Mouse (Mus musculus): Measurements from ENCODE around the gene Ino80. TPM values are rescaled to one million over a fixed set of nuclear protein-coding genes. Genes with fewer than 3 reads are reported as not detected.

The Ino80 gene
- polyA plus RNA-seq, 1 experiment from 2014 or later: 3.5 TPM

- Histone ChIP-seq H3K4me3 (peak overlapping the region; percentile 35), H3K9ac (peak overlapping the region; percentile 52), H3K9me3 (no peaks in the 10 kb centered on the region), H3K36me3 (no peaks in the 10 kb centered on the region), H3K4me2 (replicated peaks) (peak overlapping the region; percentile 71), H3K27ac (no peak overlapping the region), H3K4me1 (peaks cover 60% of the 10 kb centered on the region), H3K27me3 (replicated peaks) (peaks cover 98% of the 10 kb centered on the region)
- ATAC-seq (ENCODE audit: low FRiP score, low read depth): no peak
- under 1% methylated on average over 61 of the region's 61 CpGs for WGBS
Measured at GRCm38 (mm10) chr2:119326161-119327101, 151.1 kb downstream of the Ino80 start.

DNA sequence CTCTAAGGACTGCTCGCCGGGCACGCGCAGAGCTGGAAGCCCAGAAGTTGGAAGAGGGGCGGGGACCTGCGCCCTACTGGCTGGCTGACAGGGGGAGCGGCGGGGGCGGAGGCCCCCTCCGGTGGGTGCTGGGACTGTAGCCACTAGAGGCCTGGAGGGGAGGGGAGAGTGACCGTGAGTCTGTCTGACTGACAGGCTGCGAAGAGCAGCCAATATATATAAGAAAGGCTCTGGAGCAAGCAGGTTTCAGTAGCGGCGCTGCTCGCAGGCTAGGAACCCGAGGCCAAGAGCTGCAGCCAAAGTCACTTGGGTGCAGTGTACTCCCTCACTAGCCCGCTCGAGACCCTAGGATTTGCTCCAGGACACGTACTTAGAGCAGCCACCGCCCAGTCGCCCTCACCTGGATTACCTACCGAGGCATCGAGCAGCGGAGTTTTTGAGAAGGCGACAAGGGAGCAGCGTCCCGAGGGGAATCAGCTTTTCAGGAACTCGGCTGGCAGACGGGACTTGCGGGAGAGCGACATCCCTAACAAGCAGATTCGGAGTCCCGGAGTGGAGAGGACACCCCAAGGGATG lies 151.8 kb downstream of the Ino80 start, which contains the start of gene Dll4:
Dll4 (plus strand) TSS at position 217 of the 576 bp plus-strand sequence.
- Histone ChIP-seq H3K36me3 (no peaks in the 10 kb centered on the region), H3K4me1 (peaks cover 64% of the 10 kb centered on the region), H3K4me2 (replicated peaks) (peak within 1 kb of the TSS; percentile 71), H3K9ac (peak within 1 kb of the TSS; percentile 52), H3K9me3 (no peaks in the 10 kb centered on the region), H3K27ac (no peak within 1 kb of the TSS), H3K4me3 (peak within 1 kb of the TSS; percentile 35), H3K27me3 (replicated peaks) (peaks cover 98% of the 10 kb centered on the region)
- under 1% methylated on average over 33 of the region's 33 CpGs for WGBS
- ATAC-seq (ENCODE audit: low FRiP score, low read depth): no peak

GRCm38 (mm10) chr2:119324576-119325318 lies 152.7 kb downstream of the Ino80 start:
- H3K4me2 ChIP-seq (replicated peaks): peak overlapping the region; percentile 71
- under 1% methylated on average over 32 of the region's 32 CpGs for WGBS
- H3K4me3 ChIP-seq: peak overlapping the region; percentile 35; the same call in 1 of the 2 replicates
- peaks cover 63% of the 10 kb centered on the region for H3K4me1 ChIP-seq
- no peak for ATAC-seq (ENCODE audit: low FRiP score, low read depth)
- H3K36me3 ChIP-seq: no peaks in the 10 kb centered on the region
- H3K27ac ChIP-seq: no peak overlapping the region
- H3K27me3 ChIP-seq (replicated peaks): peaks cover 98% of the 10 kb centered on the region
- no peak overlapping the region for H3K9ac ChIP-seq
- no peaks in the 10 kb centered on the region for H3K9me3 ChIP-seq

DNA sequence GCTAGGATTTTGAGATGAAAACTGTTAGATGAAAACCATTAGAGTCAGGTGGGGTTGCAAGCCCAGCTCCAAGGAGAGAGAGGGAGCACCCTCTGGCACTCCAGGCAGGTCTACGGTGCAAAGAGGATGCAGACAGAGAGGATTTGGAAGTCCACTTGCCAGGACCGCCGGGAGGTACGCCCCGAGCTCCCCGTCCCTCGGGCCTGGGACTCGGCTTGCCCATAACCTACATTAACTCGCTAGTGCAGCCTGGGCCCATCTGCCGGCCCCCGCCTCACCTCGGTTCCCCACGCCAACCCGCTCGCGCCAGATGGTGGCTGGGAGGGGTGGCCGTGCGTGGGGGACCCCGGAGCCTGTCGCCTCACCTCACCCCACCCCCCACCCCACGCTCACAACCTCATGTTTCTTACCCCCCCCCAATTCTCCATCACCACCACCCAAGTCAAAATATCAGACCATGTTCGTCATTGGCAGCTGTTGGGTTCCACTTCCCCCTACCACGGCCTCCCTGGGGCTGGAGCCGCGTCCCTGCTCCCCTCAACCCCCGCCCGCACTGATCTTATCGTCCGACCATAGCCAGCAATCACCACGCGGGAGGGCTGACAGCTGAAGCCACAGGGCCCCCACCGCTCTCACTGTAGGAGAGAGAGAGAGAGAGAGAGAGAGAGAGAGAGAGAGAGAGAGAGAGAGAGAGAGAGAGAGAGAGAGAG lies 153.5 kb downstream of the Ino80 start:
- H3K9me3 ChIP-seq: no peaks in the 10 kb centered on the region
- peak overlapping the region; percentile 5; the same call in 1 of the 2 replicates for H3K4me3 ChIP-seq
- H3K4me1 ChIP-seq: peaks cover 57% of the 10 kb centered on the region
- peaks cover 97% of the 10 kb centered on the region for H3K27me3 ChIP-seq (replicated peaks)
- H3K27ac ChIP-seq: no peak overlapping the region
- no peak for ATAC-seq (ENCODE audit: low FRiP score, low read depth)
- no peak overlapping the region for H3K9ac ChIP-seq
- H3K4me2 ChIP-seq (replicated peaks): peak overlapping the region; percentile 71
- 1% methylated on average over 32 of the region's 32 CpGs for WGBS
- no peaks in the 10 kb centered on the region for H3K36me3 ChIP-seq

Other genes starting within 250 kb of the Ino80 start
- gene Ppp1r14d, start 247.8 kb downstream of the Ino80 start, polyA plus RNA-seq (2016; fragmentation: Nextera tagmentation; extraction: Ambion mirVana): not detected in 2 replicates
- 1.2 and 1.7 TPM in 2 replicates for gene Spint1, start 240.3 kb downstream of the Ino80 start, polyA plus RNA-seq (2016; fragmentation: Nextera tagmentation; extraction: Ambion mirVana)
- gene Rhov, start 206.4 kb downstream of the Ino80 start, polyA plus RNA-seq (2016; fragmentation: Nextera tagmentation; extraction: Ambion mirVana): 8.4 and 9.3 TPM in 2 replicates
- 26.6 TPM in 2 replicates for gene Vps18, start 188.9 kb downstream of the Ino80 start, polyA plus RNA-seq (2016; fragmentation: Nextera tagmentation; extraction: Ambion mirVana)
- gene Dll4, start 151.9 kb downstream of the Ino80 start, polyA plus RNA-seq (2016; fragmentation: Nextera tagmentation; extraction: Ambion mirVana): 5.0 and 6.0 TPM in 2 replicates
- gene Chac1, start 126.5 kb downstream of the Ino80 start, polyA plus RNA-seq (2016; fragmentation: Nextera tagmentation; extraction: Ambion mirVana): 2.4 and 2.7 TPM in 2 replicates
- 0.61 and 0.70 TPM in 2 replicates for gene Exd1, start 69.9 kb upstream of the Ino80 start, polyA plus RNA-seq (2016; fragmentation: Nextera tagmentation; extraction: Ambion mirVana)
- 62.3 and 68.2 TPM in 2 replicates for gene Chp1, start 70.0 kb upstream of the Ino80 start, polyA plus RNA-seq (2016; fragmentation: Nextera tagmentation; extraction: Ambion mirVana)
- gene Nusap1, start 140.6 kb upstream of the Ino80 start, polyA plus RNA-seq (2016; fragmentation: Nextera tagmentation; extraction: Ambion mirVana): 54.9 and 55.5 TPM in 2 replicates
- 19.4 and 19.9 TPM in 2 replicates for gene Oip5, start 140.8 kb upstream of the Ino80 start, polyA plus RNA-seq (2016; fragmentation: Nextera tagmentation; extraction: Ambion mirVana)
- gene Ndufaf1, start 185.1 kb upstream of the Ino80 start, polyA plus RNA-seq (2016; fragmentation: Nextera tagmentation; extraction: Ambion mirVana): 37.1 and 39.0 TPM in 2 replicates
- 70.9 and 76.2 TPM in 2 replicates for gene Rtf1, start 197.4 kb upstream of the Ino80 start, polyA plus RNA-seq (2016; fragmentation: Nextera tagmentation; extraction: Ambion mirVana)